Mouse (Mus musculus) midbrain, embryonic 14.5 days (tissue): Measurements from ENCODE around the gene Ints6. TPM values are rescaled to one million over a fixed set of nuclear protein-coding genes. Genes with fewer than 3 reads are reported as not detected.
A peak's percentile ranks its signal among the peaks of the same experiment; 100 is the strongest.

ENCODE experiments used
- ATAC-seq: fragments of 200-750 bp; cut with Nextera tagmentation; 2 replicates; pipeline ENCODE4 v1.8.0; 2017; ENCODE audit warnings: moderate number of reproducible peaks, moderate library complexity; ENCODE audit not compliant: low FRiP score, low TSS enrichment
- DNase-seq: peaks from one replicate; pipeline ENCODE4 v3.0.0-alpha.2; 2015
- H3K27ac ChIP-seq: fragments of 300-500 bp; sonication (generic); replicated peaks from 2 replicates; pipeline ENCODE4 v1.5.1; 2014; ENCODE audit warnings: mild to moderate bottlenecking, low read depth, low read length, moderate library complexity
- H3K27me3 ChIP-seq: fragments of 300-500 bp; sonication (generic); 2 replicates; pipeline ENCODE4 v1.6.1; 2014; ENCODE audit warnings: low read length, control low read depth, mixed read lengths; ENCODE audit not compliant: control insufficient read depth, insufficient read depth
- H3K36me3 ChIP-seq: fragments of 300-500 bp; sonication (generic); 2 replicates; pipeline ENCODE4 v1.6.1; 2014; ENCODE audit warnings: low read length, control low read depth; ENCODE audit not compliant: control insufficient read depth, insufficient read depth
- H3K4me1 ChIP-seq: fragments of 300-500 bp; sonication (generic); 2 replicates; pipeline ENCODE4 v1.6.1; 2014; ENCODE audit warnings: mild to moderate bottlenecking, antibody characterized with exemption, low read length, control low read depth; ENCODE audit not compliant: control insufficient read depth, insufficient read depth
- H3K4me2 ChIP-seq: fragments of 300-500 bp; sonication (generic); 2 replicates; pipeline ENCODE4 v1.6.1; 2014; ENCODE audit warnings: mild to moderate bottlenecking, low read length, moderate library complexity
- H3K4me3 ChIP-seq: fragments of 300-500 bp; sonication (generic); replicated peaks from 2 replicates; pipeline ENCODE4 v1.5.1; 2014; ENCODE audit warnings: low read depth, low read length
- H3K9ac ChIP-seq: fragments of 300-500 bp; sonication (generic); replicated peaks from 2 replicates; pipeline ENCODE4 v1.6.1; 2014; ENCODE audit warnings: mild to moderate bottlenecking, low read length, moderate library complexity
- H3K9me3 ChIP-seq: fragments of 300-500 bp; sonication (generic); 2 replicates; pipeline ENCODE4 v1.6.1; 2016; ENCODE audit warnings: low read length, control low read depth, mixed read lengths; ENCODE audit not compliant: control insufficient read depth
- WGBS: fragments of 180-500 bp; shearing (Covaris S2); extraction: QIAGEN DNeasy Blood & Tissue Kit; methylation state at CpG from one replicate; pipeline ENCODE4 v1.1.7; 2014; 5-methylcytosine and 5-hydroxymethylcytosine counted together
- polyA plus RNA-seq: library from polyadenylated mRNA; unstranded; fragments of >200 nt; fragmentation: Nextera tagmentation; extraction: Ambion mirVana; gene quantifications from 2 replicates; pipeline ENCODE4 v1.2.1, GENCODE M21; 2014

The Ints6 gene
- 21.2 and 32.5 TPM in 2 replicates for polyA plus RNA-seq

DNA sequence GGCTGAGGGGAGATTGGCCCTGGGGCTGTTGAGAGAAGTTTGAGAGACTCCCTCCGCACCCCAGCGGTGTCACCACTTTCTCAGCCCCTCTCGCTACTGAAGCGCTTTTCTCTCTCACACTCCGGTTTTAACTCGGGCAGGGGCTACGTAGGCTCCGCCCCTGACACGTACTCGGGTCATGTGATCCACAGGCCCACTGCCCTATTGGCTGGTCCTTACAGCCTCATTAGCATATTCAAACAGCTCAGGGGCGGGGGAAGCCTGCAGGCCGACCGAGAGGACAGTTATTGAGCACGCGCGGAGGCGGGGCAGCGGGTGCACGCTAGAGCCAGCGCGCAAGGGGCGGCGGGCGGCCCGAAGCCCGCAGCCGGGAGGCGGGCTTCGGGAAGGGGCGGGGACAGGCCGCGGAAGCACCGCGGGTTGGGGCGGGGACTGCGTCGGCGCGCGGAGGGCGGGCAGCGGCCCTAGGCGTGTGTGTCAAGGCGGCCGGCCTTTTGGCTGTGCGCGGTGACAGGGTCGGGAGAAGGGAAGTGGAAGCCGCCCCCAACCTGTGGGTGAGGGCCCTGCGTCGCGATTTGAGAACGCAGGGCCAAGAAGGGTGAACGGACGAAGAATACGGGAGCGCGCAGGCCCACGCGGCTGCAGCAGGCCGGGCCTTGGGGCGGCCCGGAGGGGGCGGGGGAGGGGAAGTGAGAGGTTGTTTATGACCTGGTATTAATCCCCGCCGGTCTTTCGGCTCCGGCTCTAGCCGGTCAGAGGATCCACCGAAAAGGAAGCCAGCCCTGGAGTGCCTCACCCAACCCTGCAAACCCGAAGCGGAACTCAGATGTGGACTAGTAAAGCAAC lies at the start of gene Ints6:
Gene Ints6 (minus strand): TSS at position 134 of the 846 bp plus-strand sequence.
- peak; percentile 97 for ATAC-seq

DNA sequence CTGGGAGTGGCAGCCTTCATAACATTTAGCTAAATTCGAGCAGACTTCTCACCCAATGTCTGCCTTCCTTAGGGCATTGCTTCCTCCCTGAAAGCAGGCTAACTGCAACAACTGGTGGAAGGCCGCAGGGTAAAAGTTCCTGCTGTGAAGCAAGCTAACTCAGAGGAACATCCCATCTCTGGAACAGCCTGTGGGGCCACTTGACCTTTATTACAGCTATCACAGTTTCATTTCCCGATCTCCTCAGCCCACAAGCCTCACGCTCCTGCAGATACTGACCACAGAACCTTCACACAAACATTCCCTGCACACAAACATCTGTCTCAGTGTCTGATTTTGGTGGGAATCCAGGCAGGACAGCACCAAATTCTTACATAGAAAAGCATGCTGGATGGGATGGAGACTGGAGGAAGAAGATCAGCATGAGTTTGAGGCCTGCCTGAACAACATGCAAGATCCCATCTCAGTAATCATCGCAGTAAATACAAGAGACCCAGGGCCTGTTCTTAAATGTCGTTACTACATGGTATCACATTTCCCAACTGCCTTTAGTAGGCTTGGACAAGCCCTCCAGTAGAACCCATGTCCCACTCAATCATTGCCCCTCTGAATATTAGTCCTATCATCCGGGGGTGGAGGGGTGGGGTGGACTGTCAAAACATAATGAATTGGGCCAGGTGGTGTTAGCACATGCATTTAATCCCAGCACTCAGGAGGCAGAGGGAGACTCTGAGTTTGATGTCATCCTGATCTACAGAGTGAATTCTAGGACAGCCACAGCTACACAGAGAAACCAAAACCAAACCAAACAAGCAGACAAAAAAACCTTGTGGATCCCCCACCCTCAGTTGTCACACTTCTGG lies 47.9 kb upstream of the Ints6 start:
- DNase-seq (no peak), ATAC-seq (no peak)
- no peak overlapping the region for H3K9ac ChIP-seq
- no peaks in the 10 kb centered on the region for H3K36me3 ChIP-seq
- no peak overlapping the region for H3K4me2 ChIP-seq
- no peaks in the 10 kb centered on the region for H3K9me3 ChIP-seq
- no peak overlapping the region for H3K27ac ChIP-seq
- WGBS = 82% methylated on average over 7 of the region's 7 CpGs
- no peaks in the 10 kb centered on the region for H3K4me1 ChIP-seq
- H3K4me3 ChIP-seq = no peak overlapping the region
- H3K27me3 ChIP-seq = no peaks in the 10 kb centered on the region

More for the DNA sequence above, at the start of gene Ints6:
- under 1% methylated on average over 72 of the region's 72 CpGs for WGBS
- H3K4me2 ChIP-seq = peak within 1 kb of the TSS; percentile 87
- H3K36me3 ChIP-seq = peaks cover 7% of the 10 kb centered on the region
- peak; percentile 99 for DNase-seq
- no peaks in the 10 kb centered on the region for H3K9me3 ChIP-seq
- H3K4me3 ChIP-seq = peak within 1 kb of the TSS; percentile 96
- no peaks in the 10 kb centered on the region for H3K27me3 ChIP-seq
- peak within 1 kb of the TSS; percentile 99 for H3K27ac ChIP-seq
- H3K4me1 ChIP-seq = peaks cover 12% of the 10 kb centered on the region
- H3K9ac ChIP-seq = peak within 1 kb of the TSS; percentile 95

DNA sequence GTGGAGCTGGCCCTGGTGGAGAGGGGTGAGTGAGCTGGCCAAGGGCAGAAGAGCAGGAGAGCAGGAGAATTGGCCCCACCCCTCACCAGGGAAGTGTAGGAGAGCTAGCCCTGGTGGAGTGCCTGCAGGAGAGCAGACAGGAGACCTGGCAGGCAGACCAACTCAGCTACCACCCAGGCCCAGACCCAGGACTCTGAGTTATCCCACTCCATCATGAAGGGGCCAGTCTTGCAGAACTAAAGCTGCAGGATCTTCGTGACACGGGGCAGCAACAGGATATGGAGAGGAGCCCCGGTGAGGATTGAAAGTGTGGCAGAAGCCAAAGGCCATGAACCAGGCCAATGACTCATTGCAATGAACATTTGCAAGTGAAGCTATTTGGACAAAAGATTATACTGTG lies 46.0 kb upstream of the Ints6 start:
- Histone ChIP-seq H3K9ac (no peak overlapping the region), H3K27me3 (no peaks in the 10 kb centered on the region)

DNA sequence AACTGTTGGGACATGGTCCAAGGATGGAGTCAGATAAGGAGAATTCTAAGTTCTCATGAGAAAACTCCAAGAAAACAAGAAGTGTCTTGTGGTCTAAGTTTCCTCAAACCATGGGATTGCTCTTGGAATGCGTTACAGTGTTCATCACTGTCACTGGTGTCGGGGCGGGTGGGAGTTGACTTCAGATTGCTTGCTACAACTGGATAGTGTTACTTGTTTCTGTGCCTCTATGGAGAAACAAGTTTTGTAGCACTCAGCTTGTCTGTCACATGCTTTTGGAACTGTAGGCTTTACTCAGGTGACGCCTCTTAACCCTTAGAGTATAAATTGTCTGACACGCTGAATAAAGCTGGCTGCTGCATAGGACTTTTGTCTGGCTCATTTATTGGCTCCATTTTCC lies 42.2 kb upstream of the Ints6 start:
- Histone ChIP-seq H3K4me2 (no peak overlapping the region), H3K9ac (no peak overlapping the region), H3K9me3 (no peaks in the 10 kb centered on the region), H3K27ac (no peak overlapping the region), H3K4me1 (no peaks in the 10 kb centered on the region), H3K36me3 (no peaks in the 10 kb centered on the region), H3K27me3 (no peaks in the 10 kb centered on the region), H3K4me3 (no peak overlapping the region)
- DNase-seq (no peak), ATAC-seq (no peak)
- 83% methylated on average over 5 of the region's 5 CpGs for WGBS

More for the DNA sequence above, 46.0 kb upstream of the Ints6 start:
- ATAC-seq = no peak
- H3K36me3 ChIP-seq = no peaks in the 10 kb centered on the region
- 71% methylated on average over 3 of the region's 3 CpGs for WGBS
- no peak for DNase-seq
- H3K27ac ChIP-seq = no peak overlapping the region
- no peak overlapping the region for H3K4me3 ChIP-seq
- H3K4me2 ChIP-seq = no peak overlapping the region
- H3K4me1 ChIP-seq = no peaks in the 10 kb centered on the region
- H3K9me3 ChIP-seq = no peaks in the 10 kb centered on the region

DNA sequence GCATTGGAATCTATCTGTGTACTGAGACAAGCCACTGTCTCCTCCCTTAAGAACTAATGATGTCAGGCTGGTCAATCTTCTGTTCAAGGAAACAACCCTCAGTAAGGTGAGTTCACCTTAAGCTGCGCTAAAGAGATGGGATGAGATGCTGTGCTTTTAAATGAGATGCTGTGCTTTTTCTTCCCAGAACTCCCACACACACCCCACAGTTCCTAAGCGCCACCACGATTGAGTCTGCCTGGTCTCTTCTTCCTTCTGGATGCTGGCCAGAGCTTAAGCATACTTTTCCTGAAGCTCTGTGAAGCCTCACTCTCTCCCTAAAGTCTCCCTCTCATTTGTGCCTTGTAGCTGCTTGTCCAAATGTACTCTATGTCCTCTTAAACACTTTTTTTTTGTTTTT lies 39.8 kb upstream of the Ints6 start:
- no peaks in the 10 kb centered on the region for H3K27me3 ChIP-seq
- DNase-seq (no peak), ATAC-seq (no peak)
- no peaks in the 10 kb centered on the region for H3K36me3 ChIP-seq
- no peak overlapping the region for H3K4me3 ChIP-seq
- WGBS = 90% methylated on average over 3 of the region's 3 CpGs
- no peaks in the 10 kb centered on the region for H3K4me1 ChIP-seq
- H3K4me2 ChIP-seq = no peak overlapping the region
- no peak overlapping the region for H3K9ac ChIP-seq
- no peak overlapping the region for H3K27ac ChIP-seq
- no peaks in the 10 kb centered on the region for H3K9me3 ChIP-seq

DNA sequence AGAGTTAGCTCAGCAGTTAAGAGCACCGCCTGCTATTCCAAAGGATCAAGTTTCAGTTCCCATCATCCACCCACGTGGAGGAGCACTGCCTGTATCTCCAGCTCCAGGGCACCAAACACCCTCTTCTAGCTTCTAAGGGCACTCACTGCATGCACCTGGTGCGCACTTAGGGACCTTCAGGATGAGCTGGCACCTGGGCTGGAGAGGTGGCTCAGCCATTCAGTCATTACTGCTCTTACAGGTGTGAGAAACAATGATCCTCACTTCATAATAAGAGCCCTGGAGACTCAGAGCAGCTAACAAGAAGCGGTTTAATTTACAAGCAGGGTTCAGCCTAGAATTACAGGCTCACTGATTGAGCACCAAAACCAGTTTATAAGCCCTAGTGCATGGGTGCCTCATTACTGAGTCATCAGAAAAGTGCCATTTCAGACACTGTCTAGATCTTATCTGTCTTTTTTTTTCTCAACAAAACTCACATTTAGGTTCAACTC lies 37.7 kb upstream of the Ints6 start:
- DNase-seq = peak; percentile 5
- Histone ChIP-seq H3K4me2 (no peak overlapping the region), H3K36me3 (no peaks in the 10 kb centered on the region), H3K4me3 (no peak overlapping the region), H3K4me1 (no peaks in the 10 kb centered on the region), H3K27me3 (no peaks in the 10 kb centered on the region), H3K9me3 (no peaks in the 10 kb centered on the region), H3K9ac (no peak overlapping the region), H3K27ac (no peak overlapping the region)
- WGBS = 6% methylated on average over 4 of the region's 4 CpGs
- ATAC-seq = no peak

DNA sequence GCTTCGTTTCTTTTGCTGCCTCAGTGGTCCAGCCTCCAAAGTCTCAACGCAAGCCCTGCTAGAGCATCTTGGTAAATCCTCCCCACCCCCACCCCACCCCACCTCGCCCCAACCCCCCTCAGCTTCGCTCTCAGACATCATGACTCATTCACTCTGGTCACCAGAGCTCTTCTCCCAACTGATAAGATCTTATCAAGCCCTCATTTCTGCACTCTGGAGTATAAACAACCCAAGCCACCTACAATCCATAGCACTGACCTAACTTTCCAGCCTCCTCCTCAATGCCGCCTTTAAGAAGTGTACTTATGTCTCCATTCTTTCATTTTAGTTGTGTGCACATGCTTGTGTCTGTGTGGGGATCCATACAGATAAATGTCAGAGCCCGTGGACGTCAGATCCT lies 34.8 kb upstream of the Ints6 start:
- no peak for DNase-seq
- Histone ChIP-seq H3K27me3 (no peaks in the 10 kb centered on the region), H3K27ac (no peak overlapping the region), H3K4me1 (no peaks in the 10 kb centered on the region), H3K36me3 (no peaks in the 10 kb centered on the region), H3K4me2 (no peak overlapping the region), H3K9me3 (no peaks in the 10 kb centered on the region), H3K9ac (no peak overlapping the region), H3K4me3 (no peak overlapping the region)
- ATAC-seq = no peak
- 85% methylated on average over 7 of the region's 7 CpGs for WGBS

DNA sequence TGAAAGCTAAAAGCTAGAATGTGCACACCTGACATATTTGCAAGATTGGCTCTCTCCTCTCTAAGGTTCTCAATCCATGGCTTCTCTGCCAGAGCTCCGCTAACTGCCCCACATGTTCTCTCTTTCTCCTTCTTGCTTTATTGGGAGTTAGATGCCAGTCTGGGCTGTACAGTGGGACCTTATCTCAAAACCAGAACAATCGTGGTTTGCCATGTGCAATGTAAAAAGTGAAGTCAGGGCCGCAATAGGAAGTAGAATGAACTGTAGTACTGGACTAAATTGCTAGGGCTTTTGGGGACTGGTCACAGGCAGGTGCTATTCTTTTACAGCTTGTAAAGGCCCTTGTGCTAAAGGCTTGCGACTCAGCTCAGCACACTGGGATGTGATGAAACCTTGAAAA lies 28.3 kb upstream of the Ints6 start:
- H3K27ac ChIP-seq = no peak overlapping the region
- H3K27me3 ChIP-seq = no peaks in the 10 kb centered on the region
- H3K9ac ChIP-seq = no peak overlapping the region
- DNase-seq (no peak), ATAC-seq (no peak)
- no peaks in the 10 kb centered on the region for H3K4me1 ChIP-seq
- 61% methylated on average over 4 of the region's 4 CpGs for WGBS
- H3K4me2 ChIP-seq = no peak overlapping the region
- no peak overlapping the region for H3K4me3 ChIP-seq
- no peaks in the 10 kb centered on the region for H3K36me3 ChIP-seq
- no peaks in the 10 kb centered on the region for H3K9me3 ChIP-seq
